Mouse (Mus musculus) cortical plate, adult 2 months (tissue): ENCODE measurements around the gene Xdh. TPM values are rescaled to one million over a fixed set of nuclear protein-coding genes. Genes with fewer than 3 reads are reported as not detected.

ENCODE experiments used
- H3K27ac ChIP-seq: fragments of 200-500 bp; 2 replicates; pipeline ENCODE4 v1.5.1; 2012; ENCODE audit warnings: low read length, control low read depth, inconsistent platforms; ENCODE audit not compliant: insufficient read depth
- H3K4me1 ChIP-seq: fragments of 200-500 bp; 2 replicates; pipeline ENCODE4 v1.6.1; 2011; ENCODE audit warnings: low read length; ENCODE audit not compliant: control insufficient read depth, insufficient read depth
- H3K4me3 ChIP-seq: fragments of 200-500 bp; 2 replicates; pipeline ENCODE4 v1.5.1; 2011; ENCODE audit warnings: mild to moderate bottlenecking, low read length, control low read depth; ENCODE audit not compliant: insufficient read depth
- CTCF ChIP-seq: fragments of 200-500 bp; IDR thresholded peaks from 2 replicates; pipeline ENCODE4 v1.5.1; 2011; ENCODE audit warnings: mild to moderate bottlenecking, control low read depth, low read length; ENCODE audit not compliant: insufficient read depth; ENCODE audit errors: extremely low read depth
- POLR2A ChIP-seq: fragments of 200-500 bp; IDR thresholded peaks from 2 replicates; pipeline ENCODE4 v1.6.1; 2011; ENCODE audit warnings: mild to moderate bottlenecking, low read length, control low read depth; ENCODE audit not compliant: insufficient read depth; ENCODE audit errors: extremely low read depth
- polyA plus RNA-seq: library from polyadenylated mRNA; depleted of rRNA; stranded (reverse); fragments of >200 nt; gene quantifications from 2 replicates; pipeline ENCODE4 v1.2.3, GENCODE M21; 2012

Xdh gene
- polyA plus RNA-seq, 1 experiment, result 5.7 TPM

GRCm38 (mm10) chr17:73886071-73886785 lies 63.8 kb downstream of the Xdh start:
- Histone ChIP-seq H3K4me3 (no peak overlapping the region), H3K27ac (no peak overlapping the region), H3K4me1 (no peaks in the 10 kb centered on the region)
- no peak for TF ChIP-seq POLR2A
- TF ChIP-seq CTCF, result no peak

GRCm38 (mm10) chr17:73883332-73883731 lies 66.7 kb downstream of the Xdh start:
- H3K4me1 ChIP-seq, result no peaks in the 10 kb centered on the region
- H3K4me3 ChIP-seq, result no peak overlapping the region
- H3K27ac ChIP-seq, result no peak overlapping the region
- TF ChIP-seq CTCF (no peak), POLR2A (no peak)

GRCm38 (mm10) chr17:73882194-73882593 lies 67.8 kb downstream of the Xdh start:
- H3K27ac ChIP-seq, result no peak overlapping the region
- H3K4me3 ChIP-seq, result no peak overlapping the region
- no peaks in the 10 kb centered on the region for H3K4me1 ChIP-seq
- TF ChIP-seq CTCF (peak; percentile 98), POLR2A (no peak)

GRCm38 (mm10) chr17:73881295-73881694 lies 68.7 kb downstream of the Xdh start:
- no peak overlapping the region for H3K4me3 ChIP-seq
- no peaks in the 10 kb centered on the region for H3K4me1 ChIP-seq
- no peak for TF ChIP-seq CTCF
- TF ChIP-seq POLR2A, result no peak
- H3K27ac ChIP-seq, result no peak overlapping the region

- no peaks in the 10 kb centered on the region for H3K4me1 ChIP-seq
- H3K4me3 ChIP-seq, result no peak overlapping the region
- TF ChIP-seq POLR2A, result no peak
- TF ChIP-seq CTCF, result no peak
- H3K27ac ChIP-seq, result no peak overlapping the region
Observed at GRCm38 (mm10) chr17:73880286-73880685, 69.7 kb downstream of the Xdh start.

- H3K27ac ChIP-seq, result no peak overlapping the region
- TF ChIP-seq POLR2A (no peak), CTCF (no peak)
- no peak overlapping the region for H3K4me3 ChIP-seq
- H3K4me1 ChIP-seq, result no peaks in the 10 kb centered on the region
Observed at GRCm38 (mm10) chr17:73879262-73879916, 70.6 kb downstream of the Xdh start.

GRCm38 (mm10) chr17:73875674-73876073 lies 74.3 kb downstream of the Xdh start:
- no peak overlapping the region for H3K27ac ChIP-seq
- H3K4me3 ChIP-seq, result no peak overlapping the region
- H3K4me1 ChIP-seq, result no peaks in the 10 kb centered on the region
- TF ChIP-seq CTCF, result no peak

- no peak for TF ChIP-seq POLR2A
- no peak for TF ChIP-seq CTCF
- H3K4me3 ChIP-seq, result no peak overlapping the region
- H3K4me1 ChIP-seq, result no peaks in the 10 kb centered on the region
- no peak overlapping the region for H3K27ac ChIP-seq
Observed at GRCm38 (mm10) chr17:73875268-73875667, 74.7 kb downstream of the Xdh start.

GRCm38 (mm10) chr17:73870956-73871605 lies 78.9 kb downstream of the Xdh start:
- no peaks in the 10 kb centered on the region for H3K4me1 ChIP-seq
- TF ChIP-seq CTCF (no peak), POLR2A (no peak)
- H3K4me3 ChIP-seq, result no peak overlapping the region
- H3K27ac ChIP-seq, result no peak overlapping the region

- Histone ChIP-seq H3K4me1 (no peaks in the 10 kb centered on the region), H3K27ac (no peak overlapping the region), H3K4me3 (no peak overlapping the region)
- TF ChIP-seq POLR2A, result no peak
- TF ChIP-seq CTCF, result no peak
Observed at GRCm38 (mm10) chr17:73869008-73869685, 80.8 kb downstream of the Xdh start.
